Mouse (Mus musculus) brain, adult 2 months (tissue): ENCODE results near the gene Omt2a.
"Not testable (repeated sequence)": the region's sequence is repeated elsewhere in the genome, so short reads cannot be mapped to it uniquely, and the experiment has no call there.

ENCODE experiments used
- DNase-seq: peaks from one replicate; pipeline ENCODE4 v3.0.0; 2011; ENCODE audit warnings: low read depth, low spot score

Omt2a gene

GRCm38 (mm10) chr9:78298232-78298631, 16.4 kb downstream of the Omt2a start:
- DNase-seq: no peak

DNA sequence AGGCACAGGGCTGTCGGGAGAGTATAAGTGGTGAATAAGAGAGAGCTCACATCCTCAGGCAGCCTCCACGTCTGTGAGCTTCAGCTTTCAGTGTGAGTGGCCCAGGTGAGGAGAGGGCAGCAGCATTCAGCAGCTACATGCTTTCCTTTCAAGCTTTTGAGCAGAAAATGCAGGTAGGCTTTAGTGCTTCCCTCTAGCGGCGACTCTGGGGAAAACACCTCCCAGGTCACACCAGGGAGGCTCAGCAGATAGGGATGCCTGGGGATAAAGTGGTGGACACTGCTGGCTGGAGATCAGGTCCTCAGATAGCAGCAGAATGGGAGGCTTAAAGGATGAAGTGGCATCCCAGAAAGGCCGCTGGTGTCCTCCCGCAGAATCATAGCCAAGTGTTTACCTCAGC, 18.5 kb downstream of the Omt2a start:
- DNase-seq: peak; percentile 52

DNA sequence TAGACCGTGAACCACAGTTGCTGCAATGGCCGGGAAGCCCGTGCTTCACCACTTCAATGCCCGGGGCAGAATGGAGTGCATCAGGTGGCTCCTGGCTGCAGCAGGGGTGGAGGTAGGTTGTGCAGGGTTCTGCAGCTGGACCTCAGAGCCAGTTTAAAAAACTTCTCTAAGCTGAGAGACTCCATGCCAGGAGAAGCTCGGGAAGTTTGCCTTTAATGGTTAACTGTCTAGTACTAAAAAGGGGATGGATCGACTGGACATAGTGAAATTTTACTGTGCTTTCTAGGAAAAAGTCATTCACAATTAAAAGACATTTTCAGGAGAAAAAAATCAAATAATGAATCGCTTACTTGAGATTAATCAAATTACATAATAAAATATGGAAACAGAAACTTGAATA, 19.8 kb downstream of the Omt2a start:
- not testable (repeated sequence) for DNase-seq

DNA sequence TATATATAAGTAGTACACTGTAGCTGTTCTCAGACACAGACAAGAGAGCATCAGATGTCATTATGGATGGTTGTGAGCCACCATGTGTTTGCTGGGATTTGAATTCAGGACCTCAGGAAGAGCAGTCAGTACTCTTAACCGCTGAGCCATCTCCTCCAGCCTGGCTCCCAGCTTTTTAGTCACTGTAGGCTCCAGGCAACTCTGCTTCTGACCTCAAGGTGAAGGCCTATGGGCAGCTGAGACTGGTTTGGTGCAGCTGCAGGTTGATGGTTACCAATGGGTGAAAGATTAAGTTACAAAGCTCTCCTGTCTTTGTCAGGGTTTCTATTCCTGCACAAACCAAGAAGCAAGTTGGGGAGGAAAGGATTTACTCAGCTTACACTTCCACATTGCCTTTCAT, 20.9 kb downstream of the Omt2a start:
- not testable (repeated sequence) for DNase-seq

- DNase-seq: not testable (repeated sequence)
These were observed 22.1 kb downstream of the Omt2a start for GRCm38 (mm10) chr9:78292462-78292861.

GRCm38 (mm10) chr9:78289723-78290122, 24.9 kb downstream of the Omt2a start, which contains the start of gene Gm10639:
Gene Gm10639, plus strand, starts transcription at chr9:78289923.
- DNase-seq: not testable (repeated sequence)

- DNase-seq: not testable (repeated sequence)
These were observed 25.5 kb downstream of the Omt2a start for GRCm38 (mm10) chr9:78289063-78289462.

GRCm38 (mm10) chr9:78282002-78282711, 32.4 kb downstream of the Omt2a start:
- not testable (repeated sequence) for DNase-seq

DNA sequence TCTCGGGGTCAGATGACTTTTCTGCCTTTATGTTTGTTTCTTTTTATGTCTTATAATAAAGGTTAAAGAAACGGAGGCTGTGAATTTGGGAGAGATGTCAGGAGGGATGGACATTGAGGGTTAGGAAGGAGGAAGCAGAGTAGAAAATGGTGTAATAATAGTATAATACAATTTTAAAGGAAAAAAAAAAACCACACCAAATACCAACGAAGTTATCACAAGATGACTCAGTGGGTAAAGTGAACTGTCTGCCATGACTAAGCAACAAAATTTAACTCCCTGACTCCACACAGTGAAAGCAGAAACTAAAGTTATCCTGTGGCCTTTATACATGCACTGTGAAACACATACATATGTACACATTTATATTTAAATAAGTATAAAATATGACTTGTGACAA, 43.7 kb downstream of the Omt2a start:
- peak; percentile 5 for DNase-seq
